Mouse (Mus musculus) neural tube, embryonic 15.5 days (tissue): ENCODE data around the gene Usp21. TPM values are rescaled to one million over a fixed set of nuclear protein-coding genes. Genes with fewer than 3 reads are reported as not detected.

ENCODE experiments used
- ATAC-seq: fragments of 200-750 bp; cut with Nextera tagmentation; 2 replicates; pipeline ENCODE4 v1.8.0; 2017; ENCODE audit warnings: mild to moderate bottlenecking, moderate TSS enrichment, moderate library complexity; ENCODE audit not compliant: low FRiP score
- H3K27ac ChIP-seq: fragments of 300-500 bp; sonication (generic); replicated peaks from 2 replicates; pipeline ENCODE4 v1.5.1; 2015; ENCODE audit warnings: mild to moderate bottlenecking, inconsistent platforms
- H3K27me3 ChIP-seq: fragments of 300-500 bp; sonication (generic); replicated peaks from 2 replicates; pipeline ENCODE4 v1.6.1; 2015; ENCODE audit warnings: inconsistent platforms
- H3K36me3 ChIP-seq: fragments of 300-500 bp; sonication (generic); 2 replicates; pipeline ENCODE4 v1.6.1; 2015; ENCODE audit warnings: inconsistent platforms
- H3K4me1 ChIP-seq: fragments of 300-500 bp; sonication (generic); 2 replicates; pipeline ENCODE4 v1.6.1; 2015; ENCODE audit warnings: inconsistent platforms
- H3K4me2 ChIP-seq: fragments of 300-500 bp; sonication (generic); 2 replicates; pipeline ENCODE4 v1.6.1; 2015; ENCODE audit warnings: inconsistent platforms, mild to moderate bottlenecking, moderate library complexity
- H3K4me3 ChIP-seq: fragments of 300-500 bp; sonication (generic); replicated peaks from 2 replicates; pipeline ENCODE4 v1.5.1; 2015; ENCODE audit warnings: mild to moderate bottlenecking, inconsistent platforms
- H3K9ac ChIP-seq: fragments of 300-500 bp; sonication (generic); replicated peaks from 2 replicates; pipeline ENCODE4 v1.6.1; 2015; ENCODE audit warnings: mild to moderate bottlenecking, inconsistent platforms
- H3K9me3 ChIP-seq: fragments of 300-500 bp; sonication (generic); replicated peaks from 2 replicates; pipeline ENCODE4 v1.6.1; 2016; ENCODE audit warnings: inconsistent platforms
- WGBS: fragments of 180-500 bp; shearing (Covaris S2); methylation state at CpG from one replicate; pipeline ENCODE4 v1.1.7; 2015; ENCODE audit warnings: mixed read lengths; 5-methylcytosine and 5-hydroxymethylcytosine counted together
- polyA plus RNA-seq: library from polyadenylated mRNA; unstranded; fragments of >200 nt; fragmentation: Nextera tagmentation; extraction: Ambion mirVana; gene quantifications from 2 replicates; pipeline ENCODE4 v1.2.1, GENCODE M21; 2015

Gene Usp21
- polyA plus RNA-seq, 1 experiment from 2014 or later, result 91.6 TPM

- Histone ChIP-seq H3K36me3 (no peaks in the 10 kb centered on the region), H3K9me3 (no peaks in the 10 kb centered on the region), H3K4me3 (peak overlapping the region; percentile 32), H3K9ac (peak overlapping the region; percentile 42), H3K4me2 (peak overlapping the region; percentile 61), H3K27ac (peak overlapping the region; percentile 85), H3K27me3 (0 out of 2 replicates have a peak, but pooled peaks cover 2% of the 10 kb centered on the region), H3K4me1 (peaks cover 17% of the 10 kb centered on the region)
- peak; percentile 75 for ATAC-seq
- 1% methylated on average over 8 of the region's 8 CpGs for WGBS
Observed at GRCm38 (mm10) chr1:171262594-171263130, 25.1 kb downstream of the Usp21 start.

DNA sequence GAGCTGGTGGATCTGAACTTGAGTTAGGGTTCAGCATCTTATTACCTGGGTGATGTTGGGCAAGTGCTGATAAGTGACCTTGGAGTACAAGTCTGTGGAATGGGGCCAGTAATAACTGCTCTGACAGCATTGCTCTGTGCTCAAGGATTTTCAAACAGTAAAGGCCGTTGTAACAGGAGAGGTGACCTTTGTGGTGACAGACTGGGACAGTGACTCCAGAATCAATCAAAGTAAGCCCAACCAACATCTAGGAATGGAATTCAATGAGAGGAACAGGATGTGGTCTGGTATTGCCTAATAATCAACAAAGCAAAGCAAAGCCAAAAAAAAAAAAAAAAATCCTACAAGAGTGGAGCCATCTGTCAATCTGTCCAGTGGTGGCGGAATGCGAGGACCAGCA lies 27.5 kb downstream of the Usp21 start:
- Histone ChIP-seq H3K36me3 (no peaks in the 10 kb centered on the region), H3K9me3 (no peaks in the 10 kb centered on the region), H3K27me3 (0 out of 2 replicates have a peak, but pooled peaks cover 2% of the 10 kb centered on the region), H3K4me3 (no peak overlapping the region), H3K9ac (no peak overlapping the region), H3K4me2 (no peak overlapping the region), H3K4me1 (peaks cover 20% of the 10 kb centered on the region), H3K27ac (no peak overlapping the region)
- 83% methylated on average over 3 of the region's 3 CpGs for WGBS
- no peak for ATAC-seq

GRCm38 (mm10) chr1:171258921-171259320 lies 28.9 kb downstream of the Usp21 start:
- ATAC-seq, result no peak
- WGBS, result 79% methylated on average over 17 of the region's 17 CpGs
- H3K9ac ChIP-seq, result no peak overlapping the region
- no peaks in the 10 kb centered on the region for H3K9me3 ChIP-seq
- H3K4me1 ChIP-seq, result peaks cover 20% of the 10 kb centered on the region
- 0 out of 2 replicates have a peak, but pooled peaks cover 2% of the 10 kb centered on the region for H3K27me3 ChIP-seq
- no peaks in the 10 kb centered on the region for H3K36me3 ChIP-seq
- no peak overlapping the region for H3K4me2 ChIP-seq
- H3K27ac ChIP-seq, result no peak overlapping the region
- H3K4me3 ChIP-seq, result no peak overlapping the region

- peaks cover 13% of the 10 kb centered on the region for H3K4me1 ChIP-seq
- H3K9me3 ChIP-seq, result no peaks in the 10 kb centered on the region
- no peak overlapping the region for H3K9ac ChIP-seq
- no peaks in the 10 kb centered on the region for H3K36me3 ChIP-seq
- H3K4me3 ChIP-seq, result no peak overlapping the region
- no peak overlapping the region for H3K27ac ChIP-seq
- 0 out of 2 replicates have a peak, but pooled peaks cover 2% of the 10 kb centered on the region for H3K27me3 ChIP-seq
- no peak overlapping the region for H3K4me2 ChIP-seq
- WGBS, result 88% methylated on average over 9 of the region's 9 CpGs
- no peak for ATAC-seq
Observed at GRCm38 (mm10) chr1:171257781-171258180, 30.0 kb downstream of the Usp21 start.

GRCm38 (mm10) chr1:171256937-171257548 lies 30.7 kb downstream of the Usp21 start:
- Histone ChIP-seq H3K4me1 (peaks cover 13% of the 10 kb centered on the region), H3K4me3 (no peak overlapping the region), H3K4me2 (no peak overlapping the region), H3K36me3 (no peaks in the 10 kb centered on the region), H3K27ac (no peak overlapping the region), H3K9me3 (no peaks in the 10 kb centered on the region), H3K27me3 (0 out of 2 replicates have a peak, but pooled peaks cover 2% of the 10 kb centered on the region), H3K9ac (no peak overlapping the region)
- no peak for ATAC-seq
- 70% methylated on average over 15 of the region's 15 CpGs for WGBS

DNA sequence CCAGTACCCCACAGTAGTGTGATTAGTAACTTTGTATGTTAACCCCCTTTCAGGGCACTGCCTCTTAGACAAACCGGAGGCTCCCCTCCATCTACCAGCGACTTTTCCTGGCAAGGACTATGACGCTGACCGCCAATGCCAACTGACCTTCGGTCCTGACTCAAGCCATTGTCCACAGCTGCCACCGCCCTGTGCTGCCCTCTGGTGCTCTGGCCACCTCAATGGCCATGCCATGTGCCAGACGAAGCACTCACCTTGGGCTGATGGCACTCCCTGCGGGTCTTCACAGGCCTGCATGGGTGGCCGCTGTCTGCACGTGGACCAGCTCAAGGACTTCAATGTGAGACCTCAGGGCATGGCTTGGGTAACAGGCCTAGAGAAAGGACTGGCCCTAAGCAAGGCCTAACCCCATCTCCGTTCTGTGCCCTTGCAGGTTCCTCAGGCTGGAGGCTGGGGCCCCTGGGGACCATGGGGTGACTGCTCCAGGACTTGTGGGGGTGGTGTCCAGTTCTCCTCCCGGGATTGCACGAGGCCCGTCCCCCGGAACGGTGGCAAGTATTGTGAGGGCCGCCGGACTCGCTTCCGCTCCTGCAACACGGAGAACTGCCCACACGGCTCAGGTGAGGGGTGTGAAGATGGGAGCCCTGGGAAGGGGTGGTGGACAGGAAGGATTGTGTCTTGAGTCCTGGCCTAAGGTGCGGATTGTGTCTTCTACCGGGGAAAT lies 31.5 kb downstream of the Usp21 start:
- no peaks in the 10 kb centered on the region for H3K36me3 ChIP-seq
- no peak overlapping the region for H3K9ac ChIP-seq
- no peak overlapping the region for H3K27ac ChIP-seq
- peaks cover 19% of the 10 kb centered on the region for H3K4me1 ChIP-seq
- 93% methylated on average over 24 of the region's 24 CpGs for WGBS
- no peak overlapping the region for H3K4me2 ChIP-seq
- H3K4me3 ChIP-seq, result no peak overlapping the region
- H3K9me3 ChIP-seq, result no peaks in the 10 kb centered on the region
- ATAC-seq, result no peak
- 0 out of 2 replicates have a peak, but pooled peaks cover 2% of the 10 kb centered on the region for H3K27me3 ChIP-seq

DNA sequence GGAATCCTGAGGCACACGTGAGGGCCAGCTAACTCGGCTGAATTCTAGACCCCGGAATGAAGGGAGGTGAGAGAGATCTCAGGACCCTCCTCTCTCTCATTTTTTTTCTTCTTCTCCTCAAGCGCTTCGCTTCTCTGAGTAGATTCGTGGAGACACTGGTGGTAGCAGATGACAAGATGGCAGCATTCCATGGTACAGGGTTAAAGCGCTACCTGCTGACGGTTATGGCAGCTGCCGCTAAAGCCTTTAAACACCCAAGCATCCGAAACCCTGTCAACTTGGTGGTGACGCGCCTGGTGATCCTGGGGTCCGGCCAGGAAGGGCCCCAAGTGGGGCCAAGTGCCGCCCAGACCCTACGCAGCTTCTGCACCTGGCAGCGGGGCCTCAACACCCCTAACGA lies 35.4 kb downstream of the Usp21 start:
- H3K36me3 ChIP-seq, result no peaks in the 10 kb centered on the region
- no peaks in the 10 kb centered on the region for H3K27me3 ChIP-seq
- H3K9ac ChIP-seq, result no peak overlapping the region
- no peak for ATAC-seq
- peak overlapping the region; percentile 49 for H3K4me2 ChIP-seq
- peak overlapping the region; percentile 60 for H3K27ac ChIP-seq
- 58% methylated on average over 17 of the region's 17 CpGs for WGBS
- 0 out of 2 replicates have a peak overlapping the region, but pooled peaks have one; percentile 6 for H3K4me3 ChIP-seq
- peaks cover 42% of the 10 kb centered on the region for H3K4me1 ChIP-seq
- H3K9me3 ChIP-seq, result no peaks in the 10 kb centered on the region

GRCm38 (mm10) chr1:171251594-171252324 lies 36.0 kb downstream of the Usp21 start:
- H3K4me1 ChIP-seq, result peaks cover 42% of the 10 kb centered on the region
- H3K4me2 ChIP-seq, result peak overlapping the region; percentile 49
- ATAC-seq, result no peak
- H3K36me3 ChIP-seq, result no peaks in the 10 kb centered on the region
- 10% methylated on average over 13 of the region's 13 CpGs for whole genome bisulfite sequencing
- H3K4me3 ChIP-seq, result peak overlapping the region; percentile 12
- H3K27ac ChIP-seq, result peak overlapping the region; percentile 60
- H3K27me3 ChIP-seq, result no peaks in the 10 kb centered on the region
- H3K9ac ChIP-seq, result no peak overlapping the region
- H3K9me3 ChIP-seq, result no peaks in the 10 kb centered on the region

- Histone ChIP-seq H3K27ac (peak within 1 kb of the TSS; percentile 60), H3K9me3 (no peaks in the 10 kb centered on the region), H3K4me2 (peak within 1 kb of the TSS; percentile 49), H3K4me3 (peak within 1 kb of the TSS; percentile 12), H3K9ac (peak within 1 kb of the TSS; percentile 42), H3K27me3 (no peaks in the 10 kb centered on the region), H3K4me1 (peaks cover 47% of the 10 kb centered on the region), H3K36me3 (no peaks in the 10 kb centered on the region)
- WGBS, result 18% methylated on average over 26 of the region's 26 CpGs
- ATAC-seq, result no peak
Observed at GRCm38 (mm10) chr1:171250680-171251593, 36.9 kb downstream of the Usp21 start, which contains the start of gene Ndufs2. Gene Ndufs2 (minus strand): TSS chr1:171251388.

DNA sequence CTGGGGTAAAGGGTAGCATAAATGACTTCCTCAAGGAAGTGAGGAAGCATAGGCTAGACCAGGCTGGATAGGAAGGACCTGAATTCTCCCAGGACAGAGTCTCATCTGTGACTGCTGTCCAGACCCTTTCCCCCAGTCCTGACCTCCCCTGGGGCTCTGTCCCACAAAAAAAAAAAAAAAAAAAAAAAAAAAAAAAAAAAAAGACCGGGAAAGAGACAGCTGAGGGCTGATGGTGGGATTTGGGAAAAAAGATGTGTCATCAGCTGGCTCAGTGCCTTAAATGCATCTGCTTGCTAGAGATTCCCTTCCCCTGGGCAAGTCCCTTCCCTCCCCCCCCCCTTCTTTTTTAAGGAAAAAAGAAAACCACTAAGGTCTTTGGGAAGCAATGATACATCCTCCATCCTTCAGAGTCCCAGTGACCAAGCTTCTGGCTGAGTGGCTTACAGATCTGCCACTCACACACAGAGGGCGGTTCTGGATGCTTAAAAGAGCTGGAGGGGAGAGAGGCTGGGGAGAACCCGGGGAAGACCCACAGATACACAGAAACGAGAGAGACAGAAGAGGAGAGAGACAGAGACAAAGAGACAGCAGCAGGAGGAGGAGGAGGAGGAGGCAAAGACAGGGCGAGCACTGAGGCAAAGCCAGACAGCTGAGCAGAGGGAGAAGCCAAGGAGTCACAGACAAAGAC lies 37.7 kb downstream of the Usp21 start, which contains the start of gene Adamts4:
Gene Adamts4 (plus strand): TSS at position 509 of the 688 bp plus-strand sequence.
- Histone ChIP-seq H3K9me3 (no peaks in the 10 kb centered on the region), H3K4me1 (peaks cover 55% of the 10 kb centered on the region), H3K27ac (peak within 1 kb of the TSS; percentile 60), H3K27me3 (no peaks in the 10 kb centered on the region), H3K36me3 (no peaks in the 10 kb centered on the region), H3K9ac (peak within 1 kb of the TSS; percentile 42), H3K4me3 (peak within 1 kb of the TSS; percentile 12), H3K4me2 (peak within 1 kb of the TSS; percentile 49)
- WGBS, result 16% methylated on average over 5 of the region's 5 CpGs
- no peak for ATAC-seq
